Mouse (Mus musculus) heart, postnatal 36 days (tissue): ENCODE data around the gene Flot1. TPM values are rescaled to one million over a fixed set of nuclear protein-coding genes. Genes with fewer than 3 reads are reported as not detected.

Experiments
- DNase-seq, 2 experiments: peaks; one replicate each; pipeline ENCODE4 v3.0.0; 2021 to 2022
- intact Hi-C: fragments of 180-260 bp; cut with DNase I; formaldehyde crosslinking; loops from one replicate; pipeline ENCODE4 v1.15.1; 2025
- total RNA-seq, 2 experiments: library from RNA; stranded (reverse); gene quantifications; 2 replicates each; pipeline ENCODE4 v1.2.3; 2021

Flot1 gene
- total RNA-seq, 2 experiments from 2014 or later, result 154 to 159 TPM

- intact Hi-C loops, result no loop called here
- DNase-seq, result no peak
Observed at GRCm38 (mm10) chr17:35864832-35865353, 41.9 kb downstream of the Flot1 start.

GRCm38 (mm10) chr17:35865481-35866280, 42.7 kb downstream of the Flot1 start, which contains the start of gene Ppp1r18:
Gene Ppp1r18, plus strand, starts transcription at chr17:35865593.
- intact Hi-C loops, result loop anchor here (2.0 kb wide), 1 partner anchor 51 kb away; the partner anchor contains the start of genes Mrps18b and Ppp1r10
- DNase-seq, result peak; percentile 79 to 87

- intact Hi-C loops, result loop anchor here (2.0 kb wide), 1 partner anchor 50 kb away; the partner anchor contains the start of genes Mrps18b and Ppp1r10
- peak; percentile 80 to 85 for DNase-seq
Observed at GRCm38 (mm10) chr17:35866281-35866831, 43.3 kb downstream of the Flot1 start.

- peak; percentile 62 to 68 for DNase-seq
- intact Hi-C loops, result loop anchor here (2.0 kb wide), 1 partner anchor 50 kb away; the partner anchor contains the start of genes Mrps18b and Ppp1r10
Observed at GRCm38 (mm10) chr17:35866911-35867890, 44.2 kb downstream of the Flot1 start.

GRCm38 (mm10) chr17:35868165-35868820, 45.3 kb downstream of the Flot1 start:
- peak; percentile 42 to 62 for DNase-seq

GRCm38 (mm10) chr17:35868961-35869345, 45.9 kb downstream of the Flot1 start:
- DNase-seq, result no peak

More at GRCm38 (mm10) chr17:35868165-35868820, 45.3 kb downstream of the Flot1 start:
- intact Hi-C loops, result no loop called here

GRCm38 (mm10) chr17:35869346-35870067, 46.5 kb downstream of the Flot1 start:
- DNase-seq, result peak; percentile 55 to 67
- intact Hi-C loops, result no loop called here

More at GRCm38 (mm10) chr17:35868961-35869345, 45.9 kb downstream of the Flot1 start:
- intact Hi-C loops, result no loop called here

- intact Hi-C loops, result no loop called here
- DNase-seq, result peak; percentile 73 to 78
Observed at GRCm38 (mm10) chr17:35870151-35870883, 47.3 kb downstream of the Flot1 start.

- intact Hi-C loops, result no loop called here
- DNase-seq, result peak; percentile 34 to 47
Observed at GRCm38 (mm10) chr17:35870884-35871696, 48.1 kb downstream of the Flot1 start.

GRCm38 (mm10) chr17:35873774-35874519, 50.9 kb downstream of the Flot1 start:
- DNase-seq, result peak; percentile 93
- intact Hi-C loops, result loop anchor here (1.0 to 2.0 kb wide), 2 partner anchors 38 to 135 kb away; no protein-coding TSS in a partner anchor

GRCm38 (mm10) chr17:35874721-35875120, 51.7 kb downstream of the Flot1 start:
- DNase-seq, result no peak
- intact Hi-C loops, result no loop called here

GRCm38 (mm10) chr17:35879245-35880057, 56.4 kb downstream of the Flot1 start, which contains the start of gene Dhx16:
Gene Dhx16, plus strand, starts transcription at chr17:35879819.
- intact Hi-C loops, result loop anchor here (2.0 kb wide), 1 partner anchor 29 kb away; no protein-coding TSS in a partner anchor

More at GRCm38 (mm10) chr17:35879245-35880057, 56.4 kb downstream of the Flot1 start, which contains the start of gene Dhx16:
- peak; percentile 94 to 96 for DNase-seq
